Mouse (Mus musculus) embryo, embryonic 11 days (tissue): ENCODE measurements at regions not wholly inside any gene's neighbourhood (a gene's known extent, or its start where the extent isn't known, plus 50 kb on each side); places are given as distances from the start of the nearest gene placed in this dataset.

Source experiments
- DNase-seq: peaks from one replicate; pipeline ENCODE4 v3.0.0-alpha.2; 2015

- DNase-seq = no peak
Measured at GRCm38 (mm10) chr9:61862071-61862480, 52.3 kb downstream of the Rplp1 start.

GRCm38 (mm10) chr9:61860147-61860546, 54.2 kb downstream of the Rplp1 start:
- DNase-seq = peak; percentile 85

GRCm38 (mm10) chr9:61859438-61859837, 54.9 kb downstream of the Rplp1 start:
- DNase-seq = no peak

GRCm38 (mm10) chr9:61857817-61858216, 56.5 kb downstream of the Rplp1 start:
- DNase-seq = no peak

GRCm38 (mm10) chr9:61856686-61857085, 57.7 kb downstream of the Rplp1 start:
- DNase-seq = no peak

- DNase-seq = no peak
Measured at GRCm38 (mm10) chr9:61855686-61856085, 58.7 kb downstream of the Rplp1 start.

- no peak for DNase-seq
Measured at GRCm38 (mm10) chr9:61853841-61854240, 60.5 kb downstream of the Rplp1 start.

- no peak for DNase-seq
Measured at GRCm38 (mm10) chr9:61851331-61851730, 63.0 kb downstream of the Rplp1 start.

GRCm38 (mm10) chr9:61848401-61848800, 65.9 kb downstream of the Rplp1 start:
- no peak for DNase-seq

GRCm38 (mm10) chr9:61847496-61847895, 66.8 kb downstream of the Rplp1 start:
- DNase-seq = no peak

- no peak for DNase-seq
Measured at GRCm38 (mm10) chr9:61844645-61845044, 69.7 kb downstream of the Rplp1 start.

- DNase-seq = no peak
Measured at GRCm38 (mm10) chr9:61844141-61844540, 70.2 kb downstream of the Rplp1 start.

GRCm38 (mm10) chr9:61843513-61843912, 70.8 kb downstream of the Rplp1 start:
- DNase-seq = no peak

GRCm38 (mm10) chr9:61842384-61842783, 72.0 kb downstream of the Rplp1 start:
- no peak for DNase-seq

GRCm38 (mm10) chr9:61841222-61841621, 73.1 kb downstream of the Rplp1 start:
- no peak for DNase-seq

- DNase-seq = no peak
Measured at GRCm38 (mm10) chr9:61840353-61840752, 74.0 kb downstream of the Rplp1 start.

GRCm38 (mm10) chr9:61833226-61833625, 81.1 kb downstream of the Rplp1 start:
- no peak for DNase-seq

GRCm38 (mm10) chr9:61830236-61830635, 84.1 kb downstream of the Rplp1 start:
- peak; percentile 25 for DNase-seq

GRCm38 (mm10) chr9:61829736-61830135, 84.6 kb downstream of the Rplp1 start:
- DNase-seq = no peak

- DNase-seq = no peak
Measured at GRCm38 (mm10) chr9:61829301-61829700, 85.0 kb downstream of the Rplp1 start.

- no peak for DNase-seq
Measured at GRCm38 (mm10) chr9:61827721-61828120, 86.6 kb downstream of the Rplp1 start.

GRCm38 (mm10) chr9:61827014-61827413, 87.3 kb downstream of the Rplp1 start:
- no peak for DNase-seq

GRCm38 (mm10) chr9:61826415-61826814, 87.9 kb downstream of the Rplp1 start:
- no peak for DNase-seq

- DNase-seq = no peak
Measured at GRCm38 (mm10) chr9:61825804-61826203, 88.5 kb downstream of the Rplp1 start.

- no peak for DNase-seq
Measured at GRCm38 (mm10) chr9:61819836-61820235, 94.5 kb downstream of the Rplp1 start.
